Mouse (Mus musculus) spleen, adult 2 months (tissue): ENCODE measurements around the gene Zfp791. TPM values are rescaled to one million over a fixed set of nuclear protein-coding genes. Genes with fewer than 3 reads are reported as not detected.

ENCODE experiments used
- DNase-seq, 2 experiments: peaks; one replicate each; pipeline versions ENCODE4 v3.0.0 to v3.0.0-alpha.2; 2012 to 2021; ENCODE audit warnings: low spot score in 2 of 2, low read depth in 1 of 2
- H3K27ac ChIP-seq: fragments of 200-500 bp; 2 replicates; pipeline ENCODE4 v1.5.1; 2012; ENCODE audit warnings: low read length, inconsistent platforms; ENCODE audit not compliant: insufficient read depth
- H3K27me3 ChIP-seq: fragments of 200-500 bp; 2 replicates; pipeline ENCODE4 v1.6.1; 2012; ENCODE audit warnings: mild to moderate bottlenecking, moderate library complexity, low read length, inconsistent platforms; ENCODE audit not compliant: control insufficient read depth, insufficient read depth
- H3K36me3 ChIP-seq: fragments of 200-500 bp; 2 replicates; pipeline ENCODE4 v1.6.1; 2012; ENCODE audit warnings: mild to moderate bottlenecking, low read length, inconsistent platforms; ENCODE audit not compliant: control insufficient read depth, insufficient read depth
- H3K4me1 ChIP-seq: fragments of 200-500 bp; 2 replicates; pipeline ENCODE4 v1.6.1; 2011; ENCODE audit warnings: inconsistent platforms; ENCODE audit not compliant: control insufficient read depth, insufficient read depth, insufficient read length
- H3K4me3 ChIP-seq: fragments of 200-500 bp; 2 replicates; pipeline ENCODE4 v1.5.1; 2011; ENCODE audit warnings: mild to moderate bottlenecking, inconsistent platforms; ENCODE audit not compliant: insufficient read depth, insufficient read length; ENCODE audit errors: extremely low read depth
- CTCF ChIP-seq: fragments of 200-500 bp; IDR thresholded peaks from 2 replicates; pipeline ENCODE4 v1.5.1; 2011; ENCODE audit warnings: mild to moderate bottlenecking, inconsistent platforms; ENCODE audit not compliant: insufficient read depth, insufficient read length, insufficient replicate concordance; ENCODE audit errors: extremely low read depth
- POLR2A ChIP-seq: fragments of 200-500 bp; IDR thresholded peaks from 2 replicates; pipeline ENCODE4 v1.6.1; 2011; ENCODE audit warnings: low read depth, low read length, inconsistent platforms
- WGBS: fragments of 180-500 bp; shearing (Covaris S2); methylation state at CpG from one replicate; pipeline ENCODE4 v1.1.7; 2018; 5-methylcytosine and 5-hydroxymethylcytosine counted together
- polyA plus RNA-seq: library from polyadenylated mRNA; depleted of rRNA; stranded (reverse); fragments of >200 nt; gene quantifications from 2 replicates; pipeline ENCODE4 v1.2.3, GENCODE M21; 2012

Zfp791 gene
- polyA plus RNA-seq, 1 experiment: 0.05 TPM

GRCm38 (mm10) chr8:85095566-85095965 is 27.3 kb downstream of the Zfp791 start:
- Histone ChIP-seq H3K36me3 (peaks cover 57% of the 10 kb centered on the region), H3K4me3 (no peak overlapping the region), H3K27ac (no peak overlapping the region), H3K27me3 (no peaks in the 10 kb centered on the region), H3K4me1 (no peaks in the 10 kb centered on the region)
- no peak for DNase-seq
- 91% methylated on average over 7 of the region's 7 CpGs for WGBS
- TF ChIP-seq POLR2A (no peak), CTCF (no peak)

GRCm38 (mm10) chr8:85095051-85095450 is 27.8 kb downstream of the Zfp791 start:
- WGBS: 90% methylated on average over 13 of the region's 13 CpGs
- Histone ChIP-seq H3K27me3 (no peaks in the 10 kb centered on the region), H3K4me1 (no peaks in the 10 kb centered on the region), H3K27ac (no peak overlapping the region), H3K36me3 (peaks cover 57% of the 10 kb centered on the region), H3K4me3 (no peak overlapping the region)
- TF ChIP-seq CTCF (no peak), POLR2A (no peak)
- DNase-seq: no peak

- TF ChIP-seq CTCF: no peak
- TF ChIP-seq POLR2A: no peak
- no peaks in the 10 kb centered on the region for H3K4me1 ChIP-seq
- DNase-seq: no peak
- peaks cover 61% of the 10 kb centered on the region for H3K36me3 ChIP-seq
- H3K4me3 ChIP-seq: no peak overlapping the region
- WGBS: 85% methylated on average over 21 of the region's 21 CpGs
- no peaks in the 10 kb centered on the region for H3K27me3 ChIP-seq
- H3K27ac ChIP-seq: no peak overlapping the region
These were observed 31.3 kb downstream of the Zfp791 start for GRCm38 (mm10) chr8:85091526-85092090.

- no peak for TF ChIP-seq CTCF
- TF ChIP-seq POLR2A: no peak
- no peak for DNase-seq
- no peaks in the 10 kb centered on the region for H3K4me1 ChIP-seq
- no peak overlapping the region for H3K27ac ChIP-seq
- H3K27me3 ChIP-seq: no peaks in the 10 kb centered on the region
- H3K36me3 ChIP-seq: peaks cover 57% of the 10 kb centered on the region
- WGBS: 96% methylated on average over 11 of the region's 11 CpGs
- no peak overlapping the region for H3K4me3 ChIP-seq
These were observed 32.0 kb downstream of the Zfp791 start for GRCm38 (mm10) chr8:85090856-85091255.

- H3K27ac ChIP-seq: no peak overlapping the region
- H3K27me3 ChIP-seq: no peaks in the 10 kb centered on the region
- 80% methylated on average over 2 of the region's 2 CpGs for WGBS
- DNase-seq: no peak
- H3K4me3 ChIP-seq: no peak overlapping the region
- peaks cover 45% of the 10 kb centered on the region for H3K36me3 ChIP-seq
- TF ChIP-seq POLR2A (no peak), CTCF (no peak)
- peaks cover 9% of the 10 kb centered on the region; the same call in 1 of the 2 replicates for H3K4me1 ChIP-seq
These were observed 34.1 kb downstream of the Zfp791 start for GRCm38 (mm10) chr8:85088771-85089170.

GRCm38 (mm10) chr8:85086238-85086637 is 36.7 kb downstream of the Zfp791 start:
- peaks cover 19% of the 10 kb centered on the region; the same call in 1 of the 2 replicates for H3K4me1 ChIP-seq
- H3K4me3 ChIP-seq: no peak overlapping the region
- peaks cover 26% of the 10 kb centered on the region for H3K36me3 ChIP-seq
- DNase-seq: no peak
- H3K27me3 ChIP-seq: no peaks in the 10 kb centered on the region
- H3K27ac ChIP-seq: no peak overlapping the region
- WGBS: 80% methylated on average over 3 of the region's 3 CpGs
- TF ChIP-seq CTCF (no peak), POLR2A (no peak)

- H3K27ac ChIP-seq: peak overlapping the region; percentile 57
- no peak for TF ChIP-seq CTCF
- no peak for TF ChIP-seq POLR2A
- H3K4me3 ChIP-seq: peak overlapping the region; percentile 75
- peaks cover 23% of the 10 kb centered on the region for H3K36me3 ChIP-seq
- peak in 1 of 2 experiments; percentile 42 for DNase-seq
- WGBS: 24% methylated on average over 8 of the region's 8 CpGs
- H3K4me1 ChIP-seq: peaks cover 25% of the 10 kb centered on the region; the same call in 1 of the 2 replicates
- H3K27me3 ChIP-seq: no peaks in the 10 kb centered on the region
These were observed 38.3 kb downstream of the Zfp791 start for GRCm38 (mm10) chr8:85084633-85085032.
